Mouse (Mus musculus): ENCODE measurements around the gene Kank2. TPM values are rescaled to one million over a fixed set of nuclear protein-coding genes. Genes with fewer than 3 reads are reported as not detected.
A peak's percentile ranks its signal among the peaks of the same experiment; 100 is the strongest.

Gene Kank2
- polyA plus RNA-seq, 1 experiment from 2014 or later = 6.7 TPM

DNA sequence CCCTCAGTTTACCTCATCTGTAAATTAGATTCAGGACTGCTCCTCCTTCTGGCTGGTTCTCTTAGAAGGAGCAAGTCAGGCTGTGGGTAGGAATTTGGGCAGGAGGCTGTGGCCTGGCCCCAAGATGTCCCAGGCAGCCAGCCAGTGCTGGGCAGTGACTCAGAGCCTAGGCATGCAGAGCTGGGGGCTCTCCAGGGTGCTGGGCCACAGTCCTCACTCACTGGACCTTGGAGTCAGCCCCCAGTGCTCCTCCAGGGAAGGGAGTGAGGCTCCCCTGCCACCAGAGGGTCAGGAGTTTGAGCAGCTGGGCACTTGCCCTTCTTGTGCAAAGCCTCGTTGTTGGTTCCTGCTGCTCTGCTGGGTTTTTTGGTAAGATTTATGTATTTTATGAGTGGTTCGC, 44.5 kb downstream of the Kank2 start:
- no peak for ATAC-seq (replicated peaks; ENCODE audit: low FRiP score)

DNA sequence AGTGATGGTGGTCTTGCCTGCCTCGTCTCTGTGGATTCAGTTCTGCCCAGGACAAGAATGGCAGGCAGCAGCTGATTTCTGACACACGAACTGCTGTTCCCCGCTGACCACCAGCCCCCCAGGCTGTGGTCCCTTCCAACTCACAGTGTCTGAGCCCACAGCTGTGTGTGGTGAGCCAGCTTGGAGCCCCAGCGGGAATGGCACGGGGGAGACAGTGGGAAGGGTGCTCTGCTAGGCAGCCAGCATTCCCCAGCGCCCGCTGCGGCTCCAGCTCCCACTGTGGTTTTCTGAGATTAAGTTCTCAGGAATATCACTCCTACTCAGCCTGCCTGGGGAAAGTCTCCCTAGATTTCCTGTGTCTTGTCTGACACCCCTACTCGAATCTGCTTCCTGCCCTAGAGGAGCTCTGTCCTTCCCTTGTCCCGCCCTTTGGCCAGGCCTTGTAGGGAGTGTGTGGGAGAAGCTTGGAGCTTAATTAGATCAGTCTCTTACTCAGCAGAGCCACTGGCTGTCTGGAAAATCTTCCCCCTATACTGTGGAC, 46.2 kb downstream of the Kank2 start:
- peaks cover 40% of the 10 kb centered on the region for H3K36me3 ChIP-seq (ENCODE audit: control insufficient read depth, insufficient read depth, low read length)

More for the DNA sequence above, 44.5 kb downstream of the Kank2 start:
- 83% methylated on average over 2 of the region's 2 CpGs for WGBS
- no peak overlapping the region for H3K9ac ChIP-seq (ENCODE audit: low read depth, low read length)
- H3K27ac ChIP-seq (ENCODE audit: low read depth, low read length) = no peak overlapping the region
- DNase-seq (ENCODE audit: low spot score) = no peak
- H3K9me3 ChIP-seq (ENCODE audit: control insufficient read depth, low read length) = no peaks in the 10 kb centered on the region
- no peaks in the 10 kb centered on the region for H3K27me3 ChIP-seq (replicated peaks; ENCODE audit: control insufficient read depth, insufficient read depth, low read length)
- no peak overlapping the region for H3K4me2 ChIP-seq
- peaks cover 7% of the 10 kb centered on the region for H3K4me1 ChIP-seq (replicated peaks; ENCODE audit: control insufficient read depth, insufficient read depth, low read length)
- peaks cover 27% of the 10 kb centered on the region for H3K36me3 ChIP-seq (ENCODE audit: control insufficient read depth, insufficient read depth, low read length)
- H3K4me3 ChIP-seq (ENCODE audit: low read depth, low read length) = no peak overlapping the region

DNA sequence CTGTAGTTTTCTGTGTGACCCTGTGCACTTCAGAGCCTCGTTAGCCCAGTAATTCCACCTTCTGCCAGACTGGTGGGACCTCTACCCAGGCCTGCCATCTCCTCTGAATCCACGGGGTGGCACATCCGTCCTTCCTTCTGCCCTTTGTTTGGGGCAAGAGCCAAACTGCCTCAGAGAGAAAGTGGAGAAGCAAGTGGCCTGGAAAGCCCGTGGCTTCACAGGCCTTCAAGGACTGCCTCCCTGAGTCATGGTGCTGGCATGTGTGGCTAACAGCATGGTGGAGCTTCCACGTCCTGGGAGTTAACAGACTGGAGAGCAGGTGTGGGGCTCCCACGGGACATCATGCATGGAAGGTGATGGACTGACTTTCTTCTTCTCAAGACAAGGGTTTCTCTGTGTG, 47.2 kb downstream of the Kank2 start:
- 73% methylated on average over 6 of the region's 6 CpGs for WGBS
- H3K27me3 ChIP-seq (replicated peaks; ENCODE audit: control insufficient read depth, insufficient read depth, low read length) = no peaks in the 10 kb centered on the region
- ATAC-seq (replicated peaks; ENCODE audit: low FRiP score) = no peak
- H3K9ac ChIP-seq (ENCODE audit: low read depth, low read length) = no peak overlapping the region
- H3K27ac ChIP-seq (ENCODE audit: low read depth, low read length) = no peak overlapping the region; the same call in 1 of the 2 replicates
- no peak for DNase-seq (ENCODE audit: low spot score)
- peaks cover 6% of the 10 kb centered on the region for H3K4me1 ChIP-seq (replicated peaks; ENCODE audit: control insufficient read depth, insufficient read depth, low read length)
- H3K9me3 ChIP-seq (ENCODE audit: control insufficient read depth, low read length) = no peaks in the 10 kb centered on the region
- H3K4me2 ChIP-seq = no peak overlapping the region
- H3K4me3 ChIP-seq (ENCODE audit: low read depth, low read length) = no peak overlapping the region
- H3K36me3 ChIP-seq (ENCODE audit: control insufficient read depth, insufficient read depth, low read length) = peaks cover 37% of the 10 kb centered on the region

More for the DNA sequence above, 46.2 kb downstream of the Kank2 start:
- ATAC-seq (replicated peaks; ENCODE audit: low FRiP score) (peak; percentile 15; the same call in 1 of the 2 replicates), DNase-seq (ENCODE audit: low spot score) (no peak)
- WGBS = 35% methylated on average over 10 of the region's 10 CpGs
- Histone ChIP-seq H3K9ac (ENCODE audit: low read depth, low read length) (no peak overlapping the region), H3K4me1 (replicated peaks; ENCODE audit: control insufficient read depth, insufficient read depth, low read length) (peaks cover 6% of the 10 kb centered on the region), H3K4me3 (ENCODE audit: low read depth, low read length) (no peak overlapping the region), H3K4me2 (no peak overlapping the region), H3K9me3 (ENCODE audit: control insufficient read depth, low read length) (no peaks in the 10 kb centered on the region), H3K27ac (ENCODE audit: low read depth, low read length) (peak overlapping the region; percentile 53; the same call in 1 of the 2 replicates), H3K27me3 (replicated peaks; ENCODE audit: control insufficient read depth, insufficient read depth, low read length) (no peaks in the 10 kb centered on the region)

DNA sequence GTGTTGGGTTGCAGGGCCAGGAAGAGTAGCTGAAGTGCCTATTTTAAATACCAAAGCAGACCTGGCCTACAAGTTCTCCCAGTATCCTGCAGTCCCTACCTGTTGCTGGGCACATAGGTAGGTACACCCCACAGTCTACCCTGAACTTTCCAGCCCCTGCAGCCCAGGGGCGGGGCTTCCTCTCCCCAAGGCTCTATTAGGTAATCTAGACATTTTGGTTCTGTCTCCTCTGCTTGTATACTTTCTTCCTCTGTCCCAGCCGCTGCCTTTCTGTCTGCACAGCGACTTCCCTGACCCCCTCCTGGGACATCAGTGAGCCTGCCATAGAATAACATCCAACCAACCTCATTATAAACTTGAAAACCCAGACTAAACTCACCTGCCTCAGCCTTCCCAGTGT, 48.2 kb downstream of the Kank2 start:
- Histone ChIP-seq H3K9me3 (ENCODE audit: control insufficient read depth, low read length) (no peaks in the 10 kb centered on the region), H3K27me3 (replicated peaks; ENCODE audit: control insufficient read depth, insufficient read depth, low read length) (no peaks in the 10 kb centered on the region), H3K4me2 (no peak overlapping the region), H3K36me3 (ENCODE audit: control insufficient read depth, insufficient read depth, low read length) (peaks cover 40% of the 10 kb centered on the region), H3K9ac (ENCODE audit: low read depth, low read length) (no peak overlapping the region), H3K4me1 (replicated peaks; ENCODE audit: control insufficient read depth, insufficient read depth, low read length) (peaks cover 6% of the 10 kb centered on the region), H3K27ac (ENCODE audit: low read depth, low read length) (no peak overlapping the region), H3K4me3 (ENCODE audit: low read depth, low read length) (no peak overlapping the region)
- no peak for DNase-seq (ENCODE audit: low spot score)
- 75% methylated on average over 3 of the region's 3 CpGs for WGBS
- no peak for ATAC-seq (replicated peaks; ENCODE audit: low FRiP score)

DNA sequence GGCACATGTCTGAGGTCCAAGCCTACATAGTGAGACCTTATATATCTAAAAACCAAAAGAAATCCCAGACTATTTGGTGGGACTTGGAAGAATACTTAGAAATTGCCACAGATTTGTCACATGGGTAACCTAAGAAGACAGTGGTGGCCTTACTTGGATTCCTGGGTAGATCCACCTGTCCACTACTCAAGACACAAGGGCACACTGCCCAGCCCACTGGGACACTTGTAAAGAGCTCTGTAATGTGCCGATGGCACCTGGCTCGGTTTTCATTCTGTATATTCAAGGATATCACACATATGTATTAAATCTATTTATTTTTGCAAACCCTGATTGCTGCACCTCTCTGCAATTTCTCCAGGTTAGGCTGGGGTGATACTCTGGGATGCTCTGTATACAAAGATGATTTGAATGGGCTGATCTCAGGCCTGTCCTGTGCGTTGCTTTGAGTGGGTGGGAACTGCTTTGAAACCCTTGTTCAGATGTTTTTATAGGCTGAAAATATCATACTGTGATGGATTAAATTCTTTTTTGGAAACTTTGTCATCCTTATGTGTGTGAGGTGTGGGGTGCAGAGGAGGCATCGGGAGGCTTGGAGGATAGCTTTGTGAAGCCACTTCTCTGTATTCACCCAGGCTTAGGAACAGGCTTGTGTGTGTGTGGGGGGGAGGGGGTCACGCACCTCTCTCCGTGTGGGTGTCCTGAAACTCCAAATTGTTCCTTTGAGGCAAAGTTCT, 49.0 kb downstream of the Kank2 start:
- Histone ChIP-seq H3K27me3 (replicated peaks; ENCODE audit: control insufficient read depth, insufficient read depth, low read length) (no peaks in the 10 kb centered on the region), H3K4me2 (no peak overlapping the region), H3K36me3 (ENCODE audit: control insufficient read depth, insufficient read depth, low read length) (peaks cover 45% of the 10 kb centered on the region), H3K9me3 (ENCODE audit: control insufficient read depth, low read length) (no peaks in the 10 kb centered on the region), H3K4me1 (replicated peaks; ENCODE audit: control insufficient read depth, insufficient read depth, low read length) (peaks cover 6% of the 10 kb centered on the region), H3K9ac (ENCODE audit: low read depth, low read length) (no peak overlapping the region), H3K27ac (ENCODE audit: low read depth, low read length) (no peak overlapping the region), H3K4me3 (ENCODE audit: low read depth, low read length) (no peak overlapping the region)
- ATAC-seq (replicated peaks; ENCODE audit: low FRiP score) (no peak), DNase-seq (ENCODE audit: low spot score) (no peak)
- 84% methylated on average over 6 of the region's 6 CpGs for WGBS

DNA sequence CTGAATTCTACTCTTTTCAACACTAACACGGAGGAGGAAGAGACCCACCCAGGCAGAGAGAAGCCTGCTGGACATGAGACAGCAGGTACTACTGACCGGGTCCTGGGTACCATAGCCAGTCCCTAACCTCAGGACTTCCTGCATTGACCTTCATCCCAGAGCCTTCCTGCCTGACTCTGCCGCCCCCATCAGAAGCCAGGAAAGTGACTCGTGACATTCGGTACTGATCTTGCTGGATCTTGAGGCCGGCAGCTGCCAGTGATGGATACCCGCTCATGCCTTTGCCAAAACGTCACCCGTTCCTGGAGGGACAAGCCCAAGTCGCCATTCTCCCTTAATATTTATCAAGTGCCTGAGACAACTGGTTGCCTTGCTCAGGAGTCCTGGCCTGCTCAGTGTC, 50.1 kb downstream of the Kank2 start:
- Histone ChIP-seq H3K4me2 (no peak overlapping the region), H3K9ac (ENCODE audit: low read depth, low read length) (no peak overlapping the region), H3K27ac (ENCODE audit: low read depth, low read length) (peak overlapping the region; percentile 61; the same call in 1 of the 2 replicates), H3K4me3 (ENCODE audit: low read depth, low read length) (no peak overlapping the region), H3K27me3 (replicated peaks; ENCODE audit: control insufficient read depth, insufficient read depth, low read length) (no peaks in the 10 kb centered on the region), H3K4me1 (replicated peaks; ENCODE audit: control insufficient read depth, insufficient read depth, low read length) (peaks cover 6% of the 10 kb centered on the region), H3K9me3 (ENCODE audit: control insufficient read depth, low read length) (no peaks in the 10 kb centered on the region), H3K36me3 (ENCODE audit: control insufficient read depth, insufficient read depth, low read length) (peaks cover 52% of the 10 kb centered on the region)
- 85% methylated on average over 10 of the region's 10 CpGs for WGBS
- DNase-seq (ENCODE audit: low spot score) (no peak), ATAC-seq (replicated peaks; ENCODE audit: low FRiP score) (no peak)

DNA sequence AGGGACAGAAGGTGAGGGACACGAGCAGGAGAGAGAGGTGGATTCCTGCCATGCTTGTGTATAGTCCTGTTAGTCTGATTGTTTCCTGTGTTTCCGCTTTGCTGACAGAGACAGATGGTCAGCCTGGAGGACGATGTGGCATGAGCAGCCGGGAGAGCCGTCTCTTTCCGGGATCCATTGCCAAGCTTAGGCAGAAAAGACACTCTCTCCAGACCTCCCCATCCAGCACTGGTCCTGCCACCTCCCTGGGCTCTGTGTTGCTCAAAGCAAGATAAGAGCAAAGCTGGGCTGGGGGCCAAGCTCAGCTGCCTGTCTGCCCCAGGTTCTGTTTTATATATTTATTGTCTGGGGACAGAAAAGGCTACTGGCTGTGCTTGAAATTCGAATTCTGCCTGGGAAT, 50.5 kb downstream of the Kank2 start:
- 72% methylated on average over 7 of the region's 7 CpGs for WGBS
- Histone ChIP-seq H3K27ac (ENCODE audit: low read depth, low read length) (peak overlapping the region; percentile 61), H3K4me1 (replicated peaks; ENCODE audit: control insufficient read depth, insufficient read depth, low read length) (peaks cover 6% of the 10 kb centered on the region), H3K9me3 (ENCODE audit: control insufficient read depth, low read length) (no peaks in the 10 kb centered on the region), H3K4me3 (ENCODE audit: low read depth, low read length) (no peak overlapping the region), H3K36me3 (ENCODE audit: control insufficient read depth, insufficient read depth, low read length) (peaks cover 52% of the 10 kb centered on the region), H3K27me3 (replicated peaks; ENCODE audit: control insufficient read depth, insufficient read depth, low read length) (no peaks in the 10 kb centered on the region), H3K4me2 (no peak overlapping the region), H3K9ac (ENCODE audit: low read depth, low read length) (no peak overlapping the region)
- DNase-seq (ENCODE audit: low spot score) = no peak
- no peak for ATAC-seq (replicated peaks; ENCODE audit: low FRiP score)

DNA sequence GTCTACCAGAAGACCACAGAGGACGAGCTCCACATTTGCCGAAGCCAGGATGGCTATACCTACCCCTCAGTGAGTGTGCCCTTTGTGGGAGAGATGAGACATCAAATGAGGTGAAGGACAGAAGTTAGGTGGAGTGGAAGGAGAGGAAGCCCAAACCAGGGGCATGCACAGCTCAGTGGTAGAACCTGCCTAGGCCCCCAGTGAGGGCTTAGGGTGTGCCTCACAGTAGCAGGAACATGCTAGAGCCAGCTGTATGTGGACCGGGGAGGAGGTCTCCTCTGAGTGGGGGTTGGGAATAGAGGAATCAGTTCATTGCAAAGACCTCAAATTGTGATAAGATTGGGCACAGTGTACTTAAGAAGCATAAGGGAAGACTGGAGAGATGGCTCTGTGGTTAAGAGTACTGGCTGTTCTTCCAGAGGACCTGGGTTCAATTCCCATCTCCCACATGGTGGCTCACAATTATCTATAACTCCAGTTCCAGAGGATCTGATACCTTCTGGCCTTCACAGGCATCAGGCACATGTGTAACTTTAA, 51.2 kb downstream of the Kank2 start:
- H3K4me1 ChIP-seq (replicated peaks; ENCODE audit: control insufficient read depth, insufficient read depth, low read length) = peaks cover 6% of the 10 kb centered on the region
- H3K27ac ChIP-seq (ENCODE audit: low read depth, low read length) = peak overlapping the region; percentile 61; the same call in 1 of the 2 replicates
- WGBS = 85% methylated on average over 3 of the region's 3 CpGs
- H3K4me2 ChIP-seq = no peak overlapping the region
- H3K4me3 ChIP-seq (ENCODE audit: low read depth, low read length) = no peak overlapping the region
- no peaks in the 10 kb centered on the region for H3K9me3 ChIP-seq (ENCODE audit: control insufficient read depth, low read length)
- no peak for DNase-seq (ENCODE audit: low spot score)
- H3K9ac ChIP-seq (ENCODE audit: low read depth, low read length) = no peak overlapping the region
- H3K27me3 ChIP-seq (replicated peaks; ENCODE audit: control insufficient read depth, insufficient read depth, low read length) = no peaks in the 10 kb centered on the region
- peaks cover 59% of the 10 kb centered on the region for H3K36me3 ChIP-seq (ENCODE audit: control insufficient read depth, insufficient read depth, low read length)
- no peak for ATAC-seq (replicated peaks; ENCODE audit: low FRiP score)

Data from liver, embryonic 11.5 days (tissue).